Mouse (Mus musculus): Measurements from ENCODE around the gene Ppp1r12b.
A peak's percentile ranks its signal among the peaks of the same experiment; 100 is the strongest.
"Not testable (repeated sequence)": the region's sequence is repeated elsewhere in the genome, so short reads cannot be mapped to it uniquely, and the experiment has no call there.

The Ppp1r12b gene

DNA sequence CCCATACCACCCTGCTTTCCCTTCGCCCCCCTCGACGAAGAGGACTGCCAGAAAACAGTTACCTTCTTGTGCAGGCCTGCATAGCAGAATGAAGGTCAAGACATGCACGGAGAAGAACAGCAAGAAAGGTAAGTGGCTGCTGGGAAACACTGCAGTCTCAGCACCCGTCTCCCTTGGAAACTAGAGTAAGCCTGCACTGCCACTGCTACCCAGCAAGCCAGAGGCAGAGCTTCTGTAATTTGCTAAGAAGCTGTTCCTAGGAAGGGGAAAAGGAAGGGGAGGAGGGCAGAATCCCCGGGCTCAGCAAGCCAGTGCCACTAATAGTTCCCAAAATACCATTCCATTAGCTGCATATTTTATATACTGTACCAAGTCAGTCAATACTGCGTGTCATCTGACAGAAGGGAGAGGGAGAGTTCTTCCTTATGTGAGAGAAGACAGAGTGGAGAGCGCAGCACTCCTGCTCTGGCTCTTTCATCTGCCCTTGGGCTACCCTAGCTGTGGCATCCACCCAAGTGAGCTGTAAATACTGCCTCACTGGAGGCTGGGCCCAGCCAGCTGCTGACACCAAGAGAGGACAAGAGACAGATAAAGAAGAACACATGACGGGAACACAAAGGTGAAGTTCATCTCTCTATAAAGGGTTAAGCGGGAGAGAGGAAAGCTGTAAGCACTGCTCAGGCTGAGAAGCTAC lies 109.3 kb downstream of the Ppp1r12b start:
- DNase-seq, result no peak

DNA sequence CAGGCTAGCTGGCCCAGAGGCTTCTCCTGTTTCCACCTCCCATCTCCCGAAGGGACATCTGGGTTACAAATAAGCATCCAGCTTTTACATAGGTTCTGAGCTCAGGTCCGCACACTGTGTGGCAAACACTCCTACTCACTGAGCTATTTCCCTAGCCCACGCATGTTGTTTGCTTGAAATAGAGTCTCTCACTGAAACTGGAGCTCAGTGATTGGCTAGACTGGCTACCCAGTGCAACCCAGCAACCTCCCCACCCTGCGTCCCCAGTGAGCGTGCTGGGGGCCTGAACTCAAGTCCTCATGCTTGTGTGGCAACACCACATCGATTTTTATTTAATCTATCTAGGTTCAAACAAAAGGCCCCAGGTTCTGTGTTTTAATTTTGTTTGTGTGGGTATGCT lies 112.4 kb downstream of the Ppp1r12b start:
- no peak for DNase-seq

DNA sequence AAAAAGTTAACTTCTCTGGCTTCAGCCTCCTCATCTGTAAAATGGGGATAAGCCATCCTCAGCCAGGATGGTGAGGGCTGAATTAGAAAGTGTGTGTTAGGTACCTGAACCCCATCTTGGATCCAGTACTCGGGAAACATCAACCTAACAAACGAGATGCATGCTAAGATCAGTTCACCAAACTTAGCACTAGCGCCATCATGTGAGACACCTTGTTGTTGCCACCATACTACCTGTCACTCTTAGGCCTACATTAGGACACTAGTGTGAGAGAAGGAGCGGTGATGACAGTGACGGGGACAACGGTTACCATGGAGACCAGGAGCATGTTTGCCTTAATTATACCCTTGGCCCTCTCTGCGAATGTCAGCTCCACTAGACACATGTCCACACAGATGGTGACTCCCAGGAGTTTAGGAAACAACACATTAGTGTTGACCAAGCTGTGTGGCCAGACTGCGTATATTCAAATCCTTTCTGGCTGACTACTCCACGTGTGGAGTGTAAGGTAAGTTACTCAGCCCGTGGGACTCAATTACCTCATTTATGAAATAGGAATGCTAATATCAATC lies 118.7 kb downstream of the Ppp1r12b start:
- no peak for DNase-seq

DNA sequence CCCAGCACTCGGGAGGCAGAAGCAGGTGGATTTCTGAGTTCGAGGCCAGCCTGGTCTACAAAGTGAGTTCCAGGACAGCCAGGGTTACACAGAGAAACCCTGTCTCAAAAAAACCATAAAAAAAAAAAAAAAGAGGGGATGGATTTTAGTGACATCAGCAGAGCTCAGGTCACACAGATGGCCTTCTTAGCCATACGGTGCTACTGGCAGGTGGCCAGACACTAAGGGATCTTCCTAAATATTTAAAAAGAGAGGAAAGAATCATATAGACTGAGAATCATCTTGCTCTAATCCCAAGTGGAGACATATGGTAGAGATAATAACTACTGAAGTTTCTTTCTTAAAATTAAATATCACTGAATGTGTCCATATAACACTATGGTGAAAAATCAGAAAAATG lies 124.9 kb downstream of the Ppp1r12b start:
- DNase-seq, result not testable (repeated sequence)

DNA sequence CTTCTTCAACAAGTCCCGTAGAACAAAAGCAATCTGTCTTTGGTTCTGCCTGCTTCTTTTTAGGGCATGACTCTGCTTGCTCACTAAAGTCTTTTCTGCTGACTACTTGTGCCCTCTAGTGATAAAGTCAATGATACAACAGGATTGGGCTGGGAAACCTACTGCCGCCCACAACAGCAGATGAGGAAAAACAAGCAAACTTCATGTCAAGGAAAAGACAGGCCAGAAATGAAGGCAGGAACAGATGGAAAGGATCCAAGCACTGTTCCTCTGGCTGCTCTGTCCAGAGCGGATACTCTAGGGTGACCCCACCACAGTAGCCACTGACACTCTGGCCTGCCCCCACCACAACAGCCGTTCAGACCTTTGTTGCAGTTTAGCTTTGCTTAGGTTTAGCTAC lies 126.1 kb downstream of the Ppp1r12b start:
- peak; percentile 54 for DNase-seq

DNA sequence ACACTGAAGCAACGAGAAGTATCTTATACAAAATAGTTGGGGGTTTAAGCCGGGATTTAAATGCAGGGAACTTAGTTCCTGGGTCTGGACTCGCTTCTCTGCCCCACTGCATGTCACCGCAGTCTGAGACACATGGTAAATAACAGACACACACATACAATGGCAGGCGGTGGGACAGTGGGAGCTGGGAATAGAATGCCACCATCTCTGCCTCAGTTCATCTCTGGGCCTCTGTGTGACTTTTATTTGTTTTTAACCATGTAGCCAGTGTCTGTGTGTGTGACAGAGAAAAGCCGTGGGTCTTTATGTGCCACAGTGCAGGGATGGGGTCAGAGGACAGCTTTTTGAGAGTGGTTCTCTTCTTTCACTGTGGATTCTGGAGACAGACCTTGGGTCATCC lies 130.8 kb downstream of the Ppp1r12b start:
- no peak for DNase-seq

DNA sequence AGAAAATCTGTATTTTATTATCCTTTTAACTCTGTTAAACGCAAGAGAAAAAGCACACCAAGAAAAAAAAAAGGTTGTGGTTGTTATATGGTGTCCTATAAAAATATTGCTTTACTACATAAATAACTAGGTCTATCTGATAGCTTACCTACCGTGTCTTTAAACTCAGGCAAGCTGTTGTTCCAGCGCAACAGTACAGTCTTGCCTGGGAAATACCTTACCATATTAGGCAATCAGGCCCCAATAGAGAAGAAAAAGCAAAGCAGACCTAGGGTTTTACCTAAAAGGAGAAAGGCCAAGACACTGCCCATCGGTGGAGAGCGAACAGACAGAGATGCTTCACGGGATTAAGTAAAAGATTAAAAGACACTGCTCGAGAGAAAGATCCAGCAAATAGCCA lies 131.9 kb downstream of the Ppp1r12b start:
- DNase-seq, result no peak

DNA sequence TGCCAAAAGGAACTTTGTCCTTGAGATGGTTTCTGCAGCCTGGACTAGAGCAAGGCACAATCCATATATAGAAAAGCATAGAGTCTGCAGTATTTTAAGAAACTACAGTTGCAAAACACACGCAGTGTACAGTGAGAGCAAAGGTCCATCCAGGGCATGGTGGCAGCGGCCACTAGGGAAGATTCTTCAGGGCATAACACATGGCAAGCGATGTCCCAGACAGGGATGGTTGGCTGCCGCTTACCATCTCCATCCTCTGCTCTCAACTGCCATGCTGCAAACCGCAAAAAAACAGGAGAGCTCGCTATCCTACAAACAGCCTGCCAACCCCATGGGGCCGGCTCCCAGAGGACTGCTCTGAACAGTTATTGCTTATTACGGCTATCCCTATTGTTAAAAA lies 132.4 kb downstream of the Ppp1r12b start:
- DNase-seq, result no peak

DNA sequence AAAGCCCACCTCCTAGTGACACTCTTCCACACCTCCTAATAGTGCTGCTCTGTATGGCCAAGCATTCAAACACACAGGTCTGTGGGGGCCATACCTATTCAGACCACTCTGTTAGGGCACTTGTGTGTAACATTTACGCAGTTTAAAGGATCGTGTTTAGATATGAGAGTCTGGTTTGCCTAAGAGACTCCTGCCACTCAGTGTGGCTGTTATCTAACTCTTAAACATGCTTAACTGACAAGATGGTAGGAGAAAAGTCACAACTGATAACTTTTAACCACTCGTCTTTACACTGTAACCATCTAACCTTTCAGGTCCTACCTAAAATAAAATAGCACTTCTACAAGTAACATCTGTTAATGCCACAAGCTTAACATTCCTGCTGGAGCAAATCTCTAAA lies 134.9 kb downstream of the Ppp1r12b start:
- no peak for DNase-seq

DNA sequence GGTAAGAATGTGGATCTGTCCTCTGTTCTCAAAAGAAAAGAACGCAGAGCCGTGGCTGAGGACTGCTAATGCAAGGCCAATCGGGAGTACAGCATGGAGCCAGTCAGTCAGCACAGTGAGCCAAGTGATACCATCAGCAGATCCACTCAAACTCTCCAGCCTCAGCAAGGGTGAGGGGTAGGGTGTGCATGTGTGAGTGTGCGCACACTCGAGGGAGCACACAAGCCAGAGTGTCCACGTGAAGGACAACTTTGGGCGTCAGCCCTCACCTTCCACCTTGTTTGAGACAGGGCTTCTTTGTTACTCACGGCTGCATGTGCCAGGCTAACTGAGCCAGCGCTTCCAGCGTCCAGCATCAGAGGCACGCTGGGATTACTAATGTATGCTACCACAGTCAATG lies 136.5 kb downstream of the Ppp1r12b start:
- no peak for DNase-seq

DNA sequence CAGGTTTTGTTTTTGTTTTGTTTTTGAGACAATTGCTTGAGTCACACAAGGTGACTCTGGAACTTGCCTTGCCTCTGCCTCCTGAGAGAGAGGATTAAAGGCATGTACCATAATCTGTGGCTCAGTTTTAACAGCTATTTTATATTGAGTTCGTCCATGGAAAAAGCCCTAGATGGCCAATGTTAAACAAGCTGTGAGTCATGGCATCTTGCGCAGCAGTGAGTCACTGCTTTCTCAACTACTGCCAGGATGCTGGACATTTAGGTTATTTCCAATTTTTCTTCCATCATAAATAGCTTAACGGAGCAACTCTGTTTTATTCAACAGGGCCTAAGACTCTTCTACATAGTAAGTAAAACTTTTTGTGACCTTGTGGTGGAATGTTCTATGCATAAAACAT lies 137.0 kb downstream of the Ppp1r12b start:
- no peak for DNase-seq

DNA sequence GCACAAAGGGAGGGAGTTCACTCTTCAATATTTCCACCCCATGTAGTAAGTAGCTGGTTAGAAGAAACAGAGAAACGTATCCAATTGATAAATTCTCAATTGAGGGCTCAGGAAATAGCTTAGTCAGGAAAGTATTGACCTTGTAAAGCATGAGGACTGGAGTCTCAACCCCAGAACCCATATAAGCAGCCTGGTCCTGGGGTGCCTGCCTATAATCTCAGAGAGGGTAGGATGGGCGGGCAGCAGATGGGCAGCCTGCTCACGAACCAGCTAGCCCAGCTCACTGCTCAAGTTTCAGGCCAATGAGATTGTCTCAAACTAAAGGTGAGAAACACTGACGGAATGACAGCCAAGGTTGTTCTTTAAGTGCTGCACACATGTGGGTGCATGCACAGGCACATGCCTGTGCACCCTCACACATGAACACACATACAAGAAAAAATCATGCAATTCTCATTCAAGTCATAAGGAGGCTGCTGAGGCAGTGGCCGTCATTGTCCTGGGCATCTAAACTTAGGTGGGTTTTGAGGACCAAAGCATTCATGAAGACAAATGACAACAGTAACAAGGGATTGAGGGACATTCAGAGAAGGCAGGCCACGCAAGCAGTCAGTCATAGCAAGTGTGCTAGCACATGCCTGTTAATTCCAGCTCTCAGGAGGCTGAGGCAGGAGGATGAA lies 137.7 kb downstream of the Ppp1r12b start:
- no peak for DNase-seq

DNA sequence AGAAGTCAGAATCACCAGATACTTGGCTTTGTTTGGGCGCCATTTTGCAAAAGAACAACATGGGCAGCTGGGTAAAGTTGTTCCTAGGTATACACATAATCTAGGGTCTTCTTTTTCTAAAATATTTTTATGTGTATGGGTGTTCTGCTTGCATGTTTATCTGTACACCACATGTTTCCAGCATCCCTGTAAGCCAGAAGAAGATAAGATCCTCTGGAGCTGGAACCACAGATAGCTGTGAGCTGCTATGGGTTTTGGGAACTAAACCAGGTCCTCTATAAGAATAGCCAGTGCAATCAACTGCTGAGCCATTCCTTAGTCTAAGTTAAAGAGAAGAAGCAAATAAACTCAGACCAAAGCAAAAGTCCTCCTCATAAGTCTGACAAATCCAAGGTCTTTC lies 138.6 kb downstream of the Ppp1r12b start:
- no peak for DNase-seq

DNA sequence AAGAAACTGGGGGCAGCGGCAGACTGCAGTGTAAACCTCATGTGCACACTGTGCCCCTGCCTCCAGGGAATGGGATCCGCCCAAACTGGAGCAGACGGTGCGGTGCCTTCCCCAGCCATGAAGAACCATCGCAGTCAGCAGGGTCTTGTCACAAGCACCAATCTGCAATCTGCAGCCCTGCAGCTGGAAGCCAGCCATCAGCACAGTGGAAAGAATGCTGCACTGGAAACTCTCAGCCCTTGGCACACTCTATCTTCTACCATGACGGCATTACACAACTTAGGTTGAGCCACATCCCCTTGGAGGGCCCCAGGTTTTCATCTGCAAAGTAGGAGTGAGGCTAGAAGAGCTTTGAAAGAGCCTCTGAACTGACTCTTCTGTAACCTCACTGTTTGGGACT lies 139.1 kb downstream of the Ppp1r12b start:
- peak; percentile 54 for DNase-seq

DNA sequence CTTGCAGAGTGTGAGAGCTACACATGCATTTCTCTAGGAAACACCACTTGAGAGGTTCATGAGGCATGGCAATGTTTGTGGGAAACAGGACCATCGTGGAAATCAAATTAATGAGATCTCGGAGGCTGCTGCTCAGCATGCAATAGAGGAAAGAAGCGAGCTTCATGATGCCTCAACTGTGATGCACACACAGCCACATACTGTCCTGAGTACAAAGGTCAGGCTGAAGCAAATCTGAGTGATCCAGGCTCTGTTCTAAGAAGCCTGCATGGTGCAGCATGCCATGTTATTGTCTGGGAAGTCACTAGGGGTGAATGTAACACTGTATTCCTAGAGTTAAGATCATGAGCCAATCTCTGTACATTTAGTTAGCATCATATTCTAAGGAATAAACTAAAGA lies 140.0 kb downstream of the Ppp1r12b start:
- no peak for DNase-seq

DNA sequence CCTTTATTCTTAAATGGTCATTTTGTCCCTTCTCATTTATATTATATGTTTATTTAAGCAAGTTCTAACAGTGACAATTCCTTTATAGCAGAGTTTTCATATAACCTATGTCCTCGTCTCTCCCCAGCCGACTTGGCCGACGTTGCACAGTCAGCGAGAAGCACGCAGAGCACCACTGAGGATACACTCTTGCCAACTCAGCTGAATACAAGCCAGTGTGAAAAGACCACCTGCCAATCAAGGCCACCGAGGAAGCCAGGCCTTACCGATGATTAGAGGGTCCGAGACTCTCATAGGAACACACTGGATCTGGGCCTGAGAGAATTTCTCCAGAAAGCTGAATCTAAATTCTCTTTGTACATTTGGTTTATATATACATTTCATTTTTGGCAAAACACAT lies 150.3 kb downstream of the Ppp1r12b start:
- no peak for DNase-seq

DNA sequence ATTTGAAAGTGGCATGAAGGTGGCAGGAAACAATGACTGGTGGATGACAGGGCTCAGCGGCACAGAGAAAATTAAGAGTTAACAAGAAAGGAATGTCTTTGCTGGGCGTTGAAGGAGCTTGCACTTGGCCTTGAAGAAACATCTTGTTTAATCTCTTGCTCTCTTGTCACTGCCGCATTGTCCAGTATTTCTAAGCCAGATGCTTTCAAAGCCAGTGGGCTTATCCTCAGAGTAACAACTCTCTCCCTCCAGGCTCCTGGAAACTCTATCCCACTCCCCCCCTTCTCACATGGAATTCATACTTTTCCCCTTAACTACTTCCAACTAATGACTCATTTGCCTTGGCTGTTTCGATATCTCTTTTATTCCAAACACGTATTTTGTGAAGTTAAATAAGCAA lies 151.4 kb downstream of the Ppp1r12b start:
- no peak for DNase-seq

DNA sequence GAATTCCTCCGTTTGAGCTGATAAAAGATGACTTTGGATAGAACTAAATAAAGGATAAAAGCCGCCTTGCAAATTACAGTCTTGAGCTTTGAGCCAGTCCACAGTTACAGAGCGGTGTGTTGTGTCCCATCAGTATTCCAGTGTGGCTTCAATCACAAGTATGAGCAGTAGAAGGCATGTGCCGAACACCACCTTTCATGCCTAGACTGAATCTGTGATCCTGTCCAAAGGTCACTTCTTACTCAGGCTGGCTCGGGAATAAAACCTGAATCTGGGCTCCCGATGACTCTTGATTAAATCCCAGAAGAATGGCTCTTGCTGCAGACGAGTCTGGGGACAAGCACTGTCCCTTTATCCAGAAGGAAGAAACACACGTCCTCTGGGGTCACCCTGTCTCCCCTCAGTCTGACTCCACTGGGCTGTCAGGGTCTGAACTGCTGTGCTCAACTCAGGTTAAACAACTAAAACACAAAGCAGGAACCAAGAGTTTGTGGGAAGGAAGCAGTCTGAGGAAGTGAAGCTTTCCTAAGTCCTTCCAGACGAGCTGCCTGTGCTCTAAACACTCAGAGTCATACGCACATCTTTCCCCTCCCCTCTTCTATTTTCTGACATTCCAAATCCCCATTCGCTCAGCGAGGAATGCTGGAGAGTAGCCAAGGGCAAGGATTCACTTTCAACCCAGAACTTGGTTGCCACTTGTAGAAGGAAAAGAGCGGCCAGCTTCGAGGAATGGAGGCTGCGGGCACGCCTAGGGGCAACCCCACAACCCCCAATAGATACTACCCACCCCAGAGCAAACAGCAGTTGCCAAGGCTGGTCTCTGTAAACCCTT lies 152.2 kb downstream of the Ppp1r12b start:
- DNase-seq, result peak; percentile 79

DNA sequence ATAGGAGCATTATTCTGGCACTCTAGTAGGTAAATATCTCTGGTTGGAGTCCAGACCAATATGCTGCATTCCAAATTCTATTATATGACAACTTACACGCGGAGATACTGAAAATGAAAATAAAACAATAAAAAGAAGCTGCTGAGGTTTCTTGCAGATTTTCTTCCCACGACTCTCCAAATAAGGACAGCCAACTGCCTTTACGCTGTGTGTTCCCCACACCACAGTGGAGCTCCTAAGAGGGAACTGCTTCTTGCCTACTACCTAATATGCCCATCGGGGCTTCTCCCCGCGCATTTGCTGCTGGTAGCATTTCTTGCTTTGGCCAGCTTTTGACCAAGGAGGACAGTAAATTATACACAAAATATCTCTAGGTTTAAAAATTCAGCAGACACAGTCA lies 154.0 kb downstream of the Ppp1r12b start:
- no peak for DNase-seq

DNA sequence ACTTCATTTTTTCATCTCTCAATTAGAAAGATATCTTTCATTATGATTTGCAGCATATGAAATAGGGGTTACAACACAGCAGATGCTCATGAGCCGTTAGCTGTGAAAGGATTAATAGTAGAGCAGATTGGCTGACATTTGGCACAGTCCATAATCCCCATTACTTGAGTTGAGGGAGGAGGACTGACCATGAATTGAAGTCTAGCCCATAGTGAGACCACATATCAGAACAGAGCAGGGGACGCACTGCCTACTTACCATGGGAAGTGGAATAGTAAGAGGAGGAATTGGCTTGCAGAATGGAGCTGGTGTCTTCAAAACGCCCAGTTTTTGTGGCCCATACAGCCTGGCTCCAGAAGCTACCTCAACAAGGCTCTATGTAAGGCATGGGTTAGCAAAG lies 159.2 kb downstream of the Ppp1r12b start:
- no peak for DNase-seq

DNA sequence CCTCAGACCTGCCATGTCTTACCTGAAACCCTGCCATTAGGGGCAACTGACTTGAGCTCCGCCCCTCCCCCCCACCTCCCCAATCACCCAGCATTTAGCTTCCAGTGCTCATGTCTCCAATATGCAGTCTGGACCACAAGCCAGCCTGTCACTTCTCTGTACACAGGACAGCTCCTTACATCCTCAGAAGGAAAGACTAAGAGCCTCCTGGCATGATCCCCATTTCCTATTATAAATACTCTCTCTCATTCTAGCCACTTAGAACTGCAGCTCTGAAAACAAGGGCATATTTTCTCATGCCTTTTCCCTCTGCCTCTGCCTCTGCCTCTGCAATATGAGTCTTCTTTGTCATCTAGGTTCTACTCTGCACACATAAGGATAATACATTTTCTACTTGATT lies 159.7 kb downstream of the Ppp1r12b start:
- no peak for DNase-seq

DNA sequence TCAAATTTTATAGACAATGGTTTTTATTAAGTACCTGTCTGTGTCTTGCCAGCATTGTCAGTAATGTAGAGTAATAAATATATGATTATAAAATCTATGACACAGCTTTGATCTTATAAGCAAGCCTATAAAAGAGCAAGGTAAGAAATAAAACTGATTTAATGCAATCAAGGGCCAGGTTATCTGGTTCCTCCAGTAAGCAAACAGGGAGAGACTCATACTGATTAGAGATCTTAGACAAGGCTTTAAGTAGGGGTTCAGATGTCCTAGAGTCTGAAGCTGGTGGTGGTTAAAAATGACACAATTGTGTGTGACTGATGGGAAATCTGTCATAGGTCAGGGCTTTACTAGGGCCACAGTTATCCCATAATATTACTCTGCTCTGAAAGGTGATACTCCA lies 164.3 kb downstream of the Ppp1r12b start:
- DNase-seq, result no peak

DNA sequence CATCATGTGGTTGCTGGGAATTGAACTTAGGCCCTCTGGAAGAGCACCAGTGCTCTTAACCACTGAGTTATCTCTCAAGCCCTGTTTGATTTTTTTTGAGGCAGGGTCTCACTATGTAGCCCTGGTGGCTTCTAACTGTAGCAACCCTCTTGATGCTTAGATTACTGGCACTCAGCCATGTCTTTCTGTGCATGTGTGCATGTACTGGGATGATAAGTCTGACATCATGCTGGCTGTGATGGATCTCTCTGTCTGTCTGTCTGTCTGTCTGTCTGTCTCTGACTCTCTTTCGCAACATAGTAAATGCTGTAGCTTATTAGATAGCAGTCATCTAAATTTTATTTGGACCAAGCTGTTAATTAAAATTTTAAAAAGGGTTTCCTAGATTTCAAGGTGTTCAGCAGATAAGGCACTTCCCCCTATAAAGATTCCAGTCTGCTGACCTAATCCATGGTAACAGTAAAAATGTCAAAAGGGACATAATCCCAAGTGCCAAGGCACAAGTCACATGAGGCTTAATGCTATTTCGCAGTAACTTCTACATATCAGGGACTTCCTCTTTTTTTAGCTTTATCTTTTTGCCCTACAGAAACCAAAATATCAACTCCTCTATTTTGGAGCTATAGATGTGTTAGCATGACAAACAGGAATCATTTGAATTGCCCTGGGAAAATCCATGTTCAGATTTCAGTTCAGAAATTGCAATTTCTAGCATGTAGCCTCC lies 164.9 kb downstream of the Ppp1r12b start:
- no peak for DNase-seq
